Mouse (Mus musculus): ENCODE measurements around the gene Mef2b. TPM values are rescaled to one million over a fixed set of nuclear protein-coding genes. Genes with fewer than 3 reads are reported as not detected.

The Mef2b gene
- polyA plus RNA-seq (2014; fragmentation: Illumina TruSeq; extraction: RNeasy Lipid Tissue Mini Kit (QIAGEN cat#74804); ENCODE audit: low read depth, low replicate concordance) = not detected

GRCm38 (mm10) chr8:70139026-70139857 lies at the start of gene Mef2b, which contains the start of the genes Rfxank and Borcs8:
TSS of gene Mef2b (plus strand) at chr8:70139711.
TSS of gene Rfxank (minus strand) at chr8:70139154.
TSS of gene Borcs8 (plus strand) at chr8:70139499.

GRCm38 (mm10) chr8:70120667-70121066 lies 18.8 kb upstream of the Mef2b start, which contains the start of gene Ncan:
TSS of gene Ncan (minus strand) at chr8:70120873.

GRCm38 (mm10) chr8:70131166-70131883 lies 8.2 kb upstream of the Mef2b start, which contains the start of gene Nr2c2ap:
TSS of gene Nr2c2ap (plus strand) at chr8:70131333.

GRCm38 (mm10) chr8:70172043-70172681 lies 32.7 kb downstream of the Mef2b start, which contains the start of gene Tmem161a:
TSS of gene Tmem161a (plus strand) at chr8:70172356.

GRCm38 (mm10) chr8:70212112-70213055 lies 72.9 kb downstream of the Mef2b start, which contains the start of gene Slc25a42:
TSS of gene Slc25a42 (minus strand) at chr8:70212305.

Other genes starting within 250 kb of the Mef2b start
- not detected for gene Tssk6, start 237.5 kb upstream of the Mef2b start, polyA plus RNA-seq (2014; fragmentation: Illumina TruSeq; extraction: RNeasy Lipid Tissue Mini Kit (QIAGEN cat#74804); ENCODE audit: low read depth, low replicate concordance)
- not detected for gene Ndufa13, start 237.2 kb upstream of the Mef2b start, polyA plus RNA-seq (2014; fragmentation: Illumina TruSeq; extraction: RNeasy Lipid Tissue Mini Kit (QIAGEN cat#74804); ENCODE audit: low read depth, low replicate concordance)
- gene Yjefn3, start 237.0 kb upstream of the Mef2b start, polyA plus RNA-seq (2014; fragmentation: Illumina TruSeq; extraction: RNeasy Lipid Tissue Mini Kit (QIAGEN cat#74804); ENCODE audit: low read depth, low replicate concordance) = not detected
- gene Gatad2a, start 143.3 kb upstream of the Mef2b start, polyA plus RNA-seq (2014; fragmentation: Illumina TruSeq; extraction: RNeasy Lipid Tissue Mini Kit (QIAGEN cat#74804); ENCODE audit: low read depth, low replicate concordance) = 6.0 TPM
- gene Mau2, start 97.0 kb upstream of the Mef2b start, polyA plus RNA-seq (2014; fragmentation: Illumina TruSeq; extraction: RNeasy Lipid Tissue Mini Kit (QIAGEN cat#74804); ENCODE audit: low read depth, low replicate concordance) = 17.8 TPM
- gene Sugp1, start 96.9 kb upstream of the Mef2b start, polyA plus RNA-seq (2014; fragmentation: Illumina TruSeq; extraction: RNeasy Lipid Tissue Mini Kit (QIAGEN cat#74804); ENCODE audit: low read depth, low replicate concordance) = 9.4 TPM
- 2.1 TPM for gene Tm6sf2, start 66.8 kb upstream of the Mef2b start, polyA plus RNA-seq (2014; fragmentation: Illumina TruSeq; extraction: RNeasy Lipid Tissue Mini Kit (QIAGEN cat#74804); ENCODE audit: low read depth, low replicate concordance)
- not detected for gene Hapln4, start 56.3 kb upstream of the Mef2b start, polyA plus RNA-seq (2014; fragmentation: Illumina TruSeq; extraction: RNeasy Lipid Tissue Mini Kit (QIAGEN cat#74804); ENCODE audit: low read depth, low replicate concordance)
- not detected for gene Ncan, start 18.8 kb upstream of the Mef2b start, polyA plus RNA-seq (2014; fragmentation: Illumina TruSeq; extraction: RNeasy Lipid Tissue Mini Kit (QIAGEN cat#74804); ENCODE audit: low read depth, low replicate concordance)
- 1.4 TPM for gene Nr2c2ap, start 8.4 kb upstream of the Mef2b start, polyA plus RNA-seq (2014; fragmentation: Illumina TruSeq; extraction: RNeasy Lipid Tissue Mini Kit (QIAGEN cat#74804); ENCODE audit: low read depth, low replicate concordance)
- 1.4 TPM for gene Rfxank, start 557 bp upstream of the Mef2b start, polyA plus RNA-seq (2014; fragmentation: Illumina TruSeq; extraction: RNeasy Lipid Tissue Mini Kit (QIAGEN cat#74804); ENCODE audit: low read depth, low replicate concordance)
- gene Borcs8, start 212 bp upstream of the Mef2b start, polyA plus RNA-seq (2014; fragmentation: Illumina TruSeq; extraction: RNeasy Lipid Tissue Mini Kit (QIAGEN cat#74804); ENCODE audit: low read depth, low replicate concordance) = 6.0 TPM
- 4.3 TPM for gene Tmem161a, start 32.6 kb downstream of the Mef2b start, polyA plus RNA-seq (2014; fragmentation: Illumina TruSeq; extraction: RNeasy Lipid Tissue Mini Kit (QIAGEN cat#74804); ENCODE audit: low read depth, low replicate concordance)
- gene Slc25a42, start 72.6 kb downstream of the Mef2b start, polyA plus RNA-seq (2014; fragmentation: Illumina TruSeq; extraction: RNeasy Lipid Tissue Mini Kit (QIAGEN cat#74804); ENCODE audit: low read depth, low replicate concordance) = 2.3 TPM
- gene Sugp2, start 94.5 kb downstream of the Mef2b start, polyA plus RNA-seq (2014; fragmentation: Illumina TruSeq; extraction: RNeasy Lipid Tissue Mini Kit (QIAGEN cat#74804); ENCODE audit: low read depth, low replicate concordance) = 7.2 TPM
- gene Armc6, start 94.8 kb downstream of the Mef2b start, polyA plus RNA-seq (2014; fragmentation: Illumina TruSeq; extraction: RNeasy Lipid Tissue Mini Kit (QIAGEN cat#74804); ENCODE audit: low read depth, low replicate concordance) = 0.79 TPM
- gene Homer3, start 143.1 kb downstream of the Mef2b start, polyA plus RNA-seq (2014; fragmentation: Illumina TruSeq; extraction: RNeasy Lipid Tissue Mini Kit (QIAGEN cat#74804); ENCODE audit: low read depth, low replicate concordance) = not detected
- 5.1 TPM for gene Ddx49, start 162.8 kb downstream of the Mef2b start, polyA plus RNA-seq (2014; fragmentation: Illumina TruSeq; extraction: RNeasy Lipid Tissue Mini Kit (QIAGEN cat#74804); ENCODE audit: low read depth, low replicate concordance)
- 1.3 TPM for gene Cope, start 162.8 kb downstream of the Mef2b start, polyA plus RNA-seq (2014; fragmentation: Illumina TruSeq; extraction: RNeasy Lipid Tissue Mini Kit (QIAGEN cat#74804); ENCODE audit: low read depth, low replicate concordance)
- gene Cers1, start 176.1 kb downstream of the Mef2b start, polyA plus RNA-seq (2014; fragmentation: Illumina TruSeq; extraction: RNeasy Lipid Tissue Mini Kit (QIAGEN cat#74804); ENCODE audit: low read depth, low replicate concordance) = not detected
- gene Gdf1, start 190.1 kb downstream of the Mef2b start, polyA plus RNA-seq (2014; fragmentation: Illumina TruSeq; extraction: RNeasy Lipid Tissue Mini Kit (QIAGEN cat#74804); ENCODE audit: low read depth, low replicate concordance) = not detected
- 3.8 TPM for gene Upf1, start 213.6 kb downstream of the Mef2b start, polyA plus RNA-seq (2014; fragmentation: Illumina TruSeq; extraction: RNeasy Lipid Tissue Mini Kit (QIAGEN cat#74804); ENCODE audit: low read depth, low replicate concordance)
- gene Comp, start 233.8 kb downstream of the Mef2b start, polyA plus RNA-seq (2014; fragmentation: Illumina TruSeq; extraction: RNeasy Lipid Tissue Mini Kit (QIAGEN cat#74804); ENCODE audit: low read depth, low replicate concordance) = not detected